Mouse (Mus musculus) testis, postnatal 14 days (tissue): ENCODE results near the gene Yap1.
A peak's percentile ranks its signal among the peaks of the same experiment; 100 is the strongest.

Experiments
- DNase-seq: peaks from one replicate; pipeline ENCODE4 v3.0.0; 2021; ENCODE audit warnings: low spot score

Gene Yap1

GRCm38 (mm10) chr9:7977587-7977986, 26.8 kb downstream of the Yap1 start:
- DNase-seq = no peak

- no peak for DNase-seq
These were observed 32.4 kb downstream of the Yap1 start for GRCm38 (mm10) chr9:7971993-7972392.

- no peak for DNase-seq
These were observed 36.4 kb downstream of the Yap1 start for GRCm38 (mm10) chr9:7967980-7968379.

- DNase-seq = no peak
These were observed 38.8 kb downstream of the Yap1 start for GRCm38 (mm10) chr9:7965590-7965989.

- DNase-seq = no peak
These were observed 40.5 kb downstream of the Yap1 start for GRCm38 (mm10) chr9:7963867-7964266.

GRCm38 (mm10) chr9:7962915-7963314, 41.5 kb downstream of the Yap1 start:
- no peak for DNase-seq

GRCm38 (mm10) chr9:7961366-7962160, 42.8 kb downstream of the Yap1 start:
- DNase-seq = peak; percentile 21

- peak; percentile 41 for DNase-seq
These were observed 44.0 kb downstream of the Yap1 start for GRCm38 (mm10) chr9:7960382-7960781.

GRCm38 (mm10) chr9:7959301-7959700, 45.1 kb downstream of the Yap1 start:
- DNase-seq = no peak

- no peak for DNase-seq
These were observed 46.3 kb downstream of the Yap1 start for GRCm38 (mm10) chr9:7958025-7958593.

GRCm38 (mm10) chr9:7957407-7957806, 47.0 kb downstream of the Yap1 start:
- DNase-seq = no peak

- DNase-seq = no peak
These were observed 48.0 kb downstream of the Yap1 start for GRCm38 (mm10) chr9:7956400-7956799.

- DNase-seq = no peak
These were observed 51.5 kb downstream of the Yap1 start for GRCm38 (mm10) chr9:7952886-7953285.

- DNase-seq = no peak
These were observed 54.2 kb downstream of the Yap1 start for GRCm38 (mm10) chr9:7950211-7950644.

- DNase-seq = no peak
These were observed 56.5 kb downstream of the Yap1 start for GRCm38 (mm10) chr9:7947946-7948345.

GRCm38 (mm10) chr9:7943796-7944462, 60.5 kb downstream of the Yap1 start:
- no peak for DNase-seq

- no peak for DNase-seq
These were observed 61.7 kb downstream of the Yap1 start for GRCm38 (mm10) chr9:7942701-7943100.

GRCm38 (mm10) chr9:7940075-7940474, 64.3 kb downstream of the Yap1 start:
- DNase-seq = no peak

- no peak for DNase-seq
These were observed 70.0 kb downstream of the Yap1 start for GRCm38 (mm10) chr9:7934419-7934818.

GRCm38 (mm10) chr9:7929552-7929951, 74.8 kb downstream of the Yap1 start:
- no peak for DNase-seq

- DNase-seq = no peak
These were observed 75.5 kb downstream of the Yap1 start for GRCm38 (mm10) chr9:7928866-7929265.

GRCm38 (mm10) chr9:7928207-7928793, 76.1 kb downstream of the Yap1 start:
- DNase-seq = no peak

GRCm38 (mm10) chr9:7914925-7915324, 89.5 kb downstream of the Yap1 start:
- DNase-seq = no peak
